ENCODE assay signal across 15 mouse cellular contexts in the genomic region with DNA sequence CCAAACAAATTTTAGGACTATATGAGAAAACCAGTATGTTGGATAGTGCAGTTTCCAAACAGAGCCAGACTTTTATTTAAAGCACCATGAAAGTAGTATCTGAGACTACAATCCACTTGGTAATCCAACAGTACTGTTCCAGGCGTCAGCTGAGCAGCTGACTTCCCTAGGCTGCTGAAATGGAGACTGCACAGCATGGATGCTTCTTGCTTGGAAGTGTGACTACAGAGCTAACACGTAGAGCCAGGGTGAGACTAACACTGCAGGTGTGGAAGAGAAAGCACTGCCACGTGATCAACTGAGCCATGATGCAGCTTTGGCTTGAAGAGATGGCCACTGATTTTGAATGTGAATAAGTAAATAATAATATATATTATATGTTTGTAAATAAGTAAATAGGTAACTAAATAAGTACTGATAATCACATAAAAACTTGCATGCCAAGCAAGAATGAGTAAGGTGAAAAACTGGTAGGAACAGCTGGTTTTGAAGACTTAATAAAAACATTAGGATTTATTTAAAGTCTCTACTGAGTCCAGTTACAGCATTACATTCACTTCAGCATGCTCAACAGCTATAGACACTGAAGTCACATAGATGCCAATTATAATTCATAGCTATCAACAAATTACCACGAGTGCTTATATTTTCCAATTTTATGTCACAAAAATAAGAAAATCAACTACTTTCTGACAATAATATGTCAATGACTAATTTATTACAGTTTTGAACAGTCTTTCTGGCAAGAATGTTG. TPM values are rescaled to one million over a fixed set of nuclear protein-coding genes. Genes with fewer than 3 reads are reported as not detected.
DNase-seq lines count a peak whose midpoint lies in the region; ATAC-seq and TF ChIP-seq lines count a peak whose summit lies in the region.
"Had no signal": no experiment of that assay in that cellular context is flagged by ENCODE, and none has a peak within 500 bp of the region (broad histone marks: within the 10 kb centered on the region; RNA-seq: fewer than 3 reads in every experiment).

No protein-coding gene starts in this region.

- no peak overlapping the region for H3K4me3 ChIP-seq in midbrain, embryonic 12.5 days
- no peak overlapping the region for H3K4me3 ChIP-seq in midbrain, embryonic 15.5 days
- no peak overlapping the region for H3K4me3 ChIP-seq in forebrain, postnatal 0 days (ENCODE audit: low read depth, low read length)
- no peak overlapping the region for H3K4me3 ChIP-seq in kidney, embryonic 16.5 days (ENCODE audit: low read length)
- H3K4me3 ChIP-seq: embryonic facial prominence, embryonic 15.5 days; kidney, embryonic 15.5 days had no signal

- ATAC-seq in midbrain, embryonic 12.5 days (ENCODE audit: low FRiP score, low read depth): no peak
- no peak; the same call in 1 of the 2 replicates for ATAC-seq in midbrain, embryonic 15.5 days (replicated peaks)
- peak; percentile 67; the same call in 1 of the 2 replicates for ATAC-seq in forebrain, postnatal 0 days
- no peak for ATAC-seq in kidney, embryonic 16.5 days (ENCODE audit: low FRiP score, low TSS enrichment)
- ATAC-seq: activated CD4-positive, CD25-positive, alpha-beta regulatory T cell, adult 4 months; lung, postnatal 0 days had no signal

- peaks cover 18% of the 10 kb centered on the region for H3K4me1 ChIP-seq in midbrain, embryonic 12.5 days
- H3K4me1 ChIP-seq in midbrain, embryonic 15.5 days: peaks cover 8% of the 10 kb centered on the region
- H3K4me1 ChIP-seq in forebrain, postnatal 0 days (ENCODE audit: insufficient read depth): no peaks in the 10 kb centered on the region
- H3K4me1 ChIP-seq in kidney, embryonic 16.5 days (ENCODE audit: insufficient read depth, low read length): no peaks in the 10 kb centered on the region
- H3K4me1 ChIP-seq: embryonic facial prominence, embryonic 15.5 days; kidney, embryonic 15.5 days had no signal

- no peak for TF ChIP-seq CTCF in forebrain, postnatal 0 days (IDR thresholded peaks at IDR 0.05; ENCODE audit: low read depth)

- peaks cover 56% of the 10 kb centered on the region for H3K27me3 ChIP-seq in midbrain, embryonic 12.5 days
- peaks cover 37% of the 10 kb centered on the region for H3K27me3 ChIP-seq in midbrain, embryonic 15.5 days (replicated peaks)
- no peaks in the 10 kb centered on the region for H3K27me3 ChIP-seq in forebrain, postnatal 0 days (ENCODE audit: insufficient read depth, low read length)
- H3K27me3 ChIP-seq in kidney, embryonic 16.5 days (ENCODE audit: insufficient read depth, low read length): no peaks in the 10 kb centered on the region
- H3K27me3 ChIP-seq: embryonic facial prominence, embryonic 15.5 days; kidney, embryonic 15.5 days had no signal

- 0 out of 2 replicates have a peak, but pooled peaks cover 4% of the 10 kb centered on the region for H3K9me3 ChIP-seq in midbrain, embryonic 12.5 days
- no peaks in the 10 kb centered on the region for H3K9me3 ChIP-seq in midbrain, embryonic 15.5 days
- no peaks in the 10 kb centered on the region for H3K9me3 ChIP-seq in forebrain, postnatal 0 days (ENCODE audit: low read length)
- no peaks in the 10 kb centered on the region for H3K9me3 ChIP-seq in kidney, embryonic 16.5 days (ENCODE audit: low read length)
- H3K9me3 ChIP-seq: embryonic facial prominence, embryonic 15.5 days; kidney, embryonic 15.5 days had no signal

- 0 out of 2 replicates have a peak overlapping the region, but pooled peaks have one; percentile 4 for H3K4me2 ChIP-seq in midbrain, embryonic 12.5 days (replicated peaks)
- no peak overlapping the region for H3K4me2 ChIP-seq in midbrain, embryonic 15.5 days
- H3K4me2 ChIP-seq in forebrain, postnatal 0 days (ENCODE audit: low read depth): no peak overlapping the region
- no peak overlapping the region for H3K4me2 ChIP-seq in kidney, embryonic 16.5 days (replicated peaks; ENCODE audit: low read depth, low read length)
- H3K4me2 ChIP-seq: embryonic facial prominence, embryonic 15.5 days; heart, embryonic 11.5 days; kidney, embryonic 15.5 days had no signal

- DNase-seq in cerebellum, adult 18-20 months: peak; percentile 20 to 22
- no peak for DNase-seq in cerebellum, adult 11 months
- peak; percentile 30 for DNase-seq in forebrain, postnatal 0 days
- peak; percentile 8 for DNase-seq in retina, embryonic 14.5 days (ENCODE audit: low spot score)
- no peak for DNase-seq in thymus, postnatal 25 days
- DNase-seq: liver; spleen, adult 18-20 months had no signal

- peaks cover 5% of the 10 kb centered on the region; the same call in 1 of the 2 replicates for H3K36me3 ChIP-seq in midbrain, embryonic 12.5 days
- 0 out of 2 replicates have a peak, but pooled peaks cover 4% of the 10 kb centered on the region for H3K36me3 ChIP-seq in midbrain, embryonic 15.5 days (replicated peaks)
- H3K36me3 ChIP-seq in forebrain, postnatal 0 days (ENCODE audit: insufficient read depth): no peaks in the 10 kb centered on the region
- H3K36me3 ChIP-seq in kidney, embryonic 16.5 days (ENCODE audit: insufficient read depth, low read length): peaks cover 11% of the 10 kb centered on the region

- no peak overlapping the region for H3K9ac ChIP-seq in midbrain, embryonic 12.5 days (replicated peaks)
- H3K9ac ChIP-seq in midbrain, embryonic 15.5 days: no peak overlapping the region
- H3K9ac ChIP-seq in forebrain, postnatal 0 days: no peak overlapping the region
- H3K9ac ChIP-seq in kidney, embryonic 16.5 days (replicated peaks; ENCODE audit: low read length): no peak overlapping the region
- H3K9ac ChIP-seq: embryonic facial prominence, embryonic 15.5 days; kidney, embryonic 15.5 days had no signal

- WGBS in midbrain, embryonic 12.5 days: 36% methylated on average over 4 of the region's 4 CpGs
- WGBS in midbrain, embryonic 15.5 days: 38% methylated on average over 4 of the region's 4 CpGs
- 16% methylated on average over 4 of the region's 4 CpGs for WGBS in forebrain, postnatal 0 days
- 64% methylated on average over 4 of the region's 4 CpGs for WGBS in kidney, embryonic 16.5 days

- no peak overlapping the region for H3K27ac ChIP-seq in midbrain, embryonic 12.5 days (replicated peaks)
- H3K27ac ChIP-seq in midbrain, embryonic 15.5 days: no peak overlapping the region
- H3K27ac ChIP-seq in forebrain, postnatal 0 days (ENCODE audit: low read depth, low read length): no peak overlapping the region
- no peak overlapping the region for H3K27ac ChIP-seq in kidney, embryonic 16.5 days (ENCODE audit: low read length)
- H3K27ac ChIP-seq: embryonic facial prominence, embryonic 15.5 days; kidney, embryonic 15.5 days had no signal

RNA-seq across cellular contexts. Expression of gene Chic2, which starts 32.4 kb away (rescaled TPM):
- polyA plus RNA-seq in midbrain, embryonic 12.5 days (2016; fragmentation: Nextera tagmentation; extraction: Ambion mirVana): 33.3 and 44.7 TPM in 2 replicates
- 27.5 and 30.3 TPM in 2 replicates for polyA plus RNA-seq in midbrain, embryonic 15.5 days (2015; fragmentation: Nextera tagmentation; extraction: Ambion mirVana)
- 13.3 and 39.1 TPM in 2 replicates for total RNA-seq in forebrain, postnatal 0 days (2014; rRNA removed)
- polyA plus RNA-seq in forebrain, postnatal 0 days (2015; fragmentation: Nextera tagmentation; extraction: Ambion mirVana): 35.8 and 37.7 TPM in 2 replicates
- polyA plus RNA-seq in kidney, embryonic 16.5 days (2015; fragmentation: Nextera tagmentation; extraction: Ambion mirVana): 20.9 and 23.9 TPM in 2 replicates

Comparison
In these comparisons a context has a peak if more than half of its experiments do, and no peak if none do; other contexts are left out.
1. DNase-seq: peak in cerebellum, adult 18-20 months (2 of 2), forebrain, postnatal 0 days (single experiment) and retina, embryonic 14.5 days (single experiment); none in cerebellum, adult 11 months (single experiment) and thymus, postnatal 25 days (single experiment).